Mouse (Mus musculus): ENCODE results near the gene Gm32717. TPM values are rescaled to one million over a fixed set of nuclear protein-coding genes. Genes with fewer than 3 reads are reported as not detected.
"Not testable (repeated sequence)": the region's sequence is repeated elsewhere in the genome, so short reads cannot be mapped to it uniquely, and the experiment has no call there.

The Gm32717 gene
- not detected in 2 replicates for polyA plus RNA-seq (2014; fragmentation: Nextera tagmentation; extraction: Ambion mirVana)

GRCm38 (mm10) chr10:118240680-118241079 lies at the start of gene Gm32717:
Gene Gm32717, minus strand, starts transcription at chr10:118240780.
- H3K36me3 ChIP-seq (ENCODE audit: control insufficient read depth, insufficient read depth, low read length); H3K9me3 ChIP-seq (ENCODE audit: control insufficient read depth, low read length); H3K27ac ChIP-seq (ENCODE audit: low read depth, low read length); H3K27me3 ChIP-seq (ENCODE audit: control insufficient read depth, insufficient read depth, low read length); H3K9ac ChIP-seq (ENCODE audit: low read depth, low read length); H3K4me1 ChIP-seq (ENCODE audit: control insufficient read depth, insufficient read depth, low read length); H3K4me3 ChIP-seq (ENCODE audit: low read length); ATAC-seq (ENCODE audit: low FRiP score, low TSS enrichment); H3K4me2 ChIP-seq (replicated peaks; ENCODE audit: low read depth, low read length): not testable (repeated sequence)
- no CpG with 5 or more reads among the region's 13 CpGs for WGBS

DNA sequence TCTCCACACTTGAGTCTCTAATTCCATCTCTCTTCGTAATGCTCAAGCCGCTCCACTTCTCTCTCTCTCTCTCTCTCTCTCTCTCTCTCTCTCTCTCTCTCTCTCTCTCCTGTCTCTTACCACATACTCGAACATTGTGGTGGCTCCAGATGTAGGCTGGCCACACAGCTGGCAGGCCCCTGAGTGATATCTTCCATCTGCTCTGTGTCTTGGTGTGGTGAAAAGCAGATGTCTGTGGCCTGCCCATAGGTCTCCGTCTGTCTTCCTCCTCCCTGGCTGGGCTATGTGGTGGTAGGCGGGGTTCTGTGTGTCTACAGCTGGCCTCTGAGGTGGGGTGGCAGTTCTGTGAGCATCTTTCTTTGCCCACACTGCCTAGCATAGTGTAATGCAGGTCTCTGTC lies 42.4 kb upstream of the Gm32717 start:
- H3K9me3 ChIP-seq (ENCODE audit: control insufficient read depth, low read length); H3K27ac ChIP-seq (ENCODE audit: low read depth, low read length); ATAC-seq (ENCODE audit: low FRiP score, low TSS enrichment); H3K36me3 ChIP-seq (ENCODE audit: control insufficient read depth, insufficient read depth, low read length); H3K27me3 ChIP-seq (ENCODE audit: control insufficient read depth, insufficient read depth, low read length); H3K4me3 ChIP-seq (ENCODE audit: low read length); H3K4me1 ChIP-seq (ENCODE audit: control insufficient read depth, insufficient read depth, low read length); H3K9ac ChIP-seq (ENCODE audit: low read depth, low read length); H3K4me2 ChIP-seq (replicated peaks; ENCODE audit: low read depth, low read length): not testable (repeated sequence)
- 80% methylated on average over 2 of the region's 5 CpGs for WGBS

- WGBS = 73% methylated on average over 6 of the region's 7 CpGs
- not testable (repeated sequence) for H3K9ac ChIP-seq (ENCODE audit: low read depth, low read length); H3K9me3 ChIP-seq (ENCODE audit: control insufficient read depth, low read length); ATAC-seq (ENCODE audit: low FRiP score, low TSS enrichment); H3K27ac ChIP-seq (ENCODE audit: low read depth, low read length); H3K4me1 ChIP-seq (ENCODE audit: control insufficient read depth, insufficient read depth, low read length); H3K4me2 ChIP-seq (replicated peaks; ENCODE audit: low read depth, low read length); H3K27me3 ChIP-seq (ENCODE audit: control insufficient read depth, insufficient read depth, low read length); H3K36me3 ChIP-seq (ENCODE audit: control insufficient read depth, insufficient read depth, low read length); H3K4me3 ChIP-seq (ENCODE audit: low read length)
Measured at GRCm38 (mm10) chr10:118282565-118282964, 42.0 kb upstream of the Gm32717 start.

DNA sequence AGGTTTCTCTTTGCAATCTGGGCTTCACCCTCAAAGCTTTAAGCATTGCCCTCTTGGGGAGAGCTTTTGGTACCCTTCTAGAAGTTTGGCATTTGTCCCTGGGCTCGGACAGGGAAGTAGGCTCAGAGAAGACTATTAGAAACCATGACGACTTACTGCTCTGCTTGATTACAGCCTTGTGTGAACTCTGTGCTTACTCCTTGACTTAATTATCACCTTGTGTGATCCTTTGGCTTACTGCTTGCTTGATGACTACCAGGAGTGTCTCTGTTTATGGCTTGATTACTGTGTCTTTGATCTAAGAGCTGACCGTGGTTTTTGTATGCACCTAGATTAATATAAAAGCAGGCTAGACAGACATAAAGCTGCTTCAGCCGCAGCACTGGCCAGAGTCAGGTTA lies 37.5 kb upstream of the Gm32717 start:
- not testable (repeated sequence) for H3K27me3 ChIP-seq (ENCODE audit: control insufficient read depth, insufficient read depth, low read length); H3K9me3 ChIP-seq (ENCODE audit: control insufficient read depth, low read length); H3K27ac ChIP-seq (ENCODE audit: low read depth, low read length); H3K36me3 ChIP-seq (ENCODE audit: control insufficient read depth, insufficient read depth, low read length); H3K4me1 ChIP-seq (ENCODE audit: control insufficient read depth, insufficient read depth, low read length); H3K4me2 ChIP-seq (replicated peaks; ENCODE audit: low read depth, low read length); H3K4me3 ChIP-seq (ENCODE audit: low read length); H3K9ac ChIP-seq (ENCODE audit: low read depth, low read length); ATAC-seq (ENCODE audit: low FRiP score, low TSS enrichment)
- WGBS = no CpG with 5 or more reads among the region's 4 CpGs

GRCm38 (mm10) chr10:118271416-118271815 lies 30.8 kb upstream of the Gm32717 start:
- not testable (repeated sequence) for H3K27me3 ChIP-seq (ENCODE audit: control insufficient read depth, insufficient read depth, low read length); ATAC-seq (ENCODE audit: low FRiP score, low TSS enrichment); H3K4me2 ChIP-seq (replicated peaks; ENCODE audit: low read depth, low read length); H3K4me3 ChIP-seq (ENCODE audit: low read length); H3K4me1 ChIP-seq (ENCODE audit: control insufficient read depth, insufficient read depth, low read length); H3K36me3 ChIP-seq (ENCODE audit: control insufficient read depth, insufficient read depth, low read length); H3K27ac ChIP-seq (ENCODE audit: low read depth, low read length); H3K9me3 ChIP-seq (ENCODE audit: control insufficient read depth, low read length); H3K9ac ChIP-seq (ENCODE audit: low read depth, low read length)
- WGBS = 100% methylated on average over 1 of the region's 2 CpGs

DNA sequence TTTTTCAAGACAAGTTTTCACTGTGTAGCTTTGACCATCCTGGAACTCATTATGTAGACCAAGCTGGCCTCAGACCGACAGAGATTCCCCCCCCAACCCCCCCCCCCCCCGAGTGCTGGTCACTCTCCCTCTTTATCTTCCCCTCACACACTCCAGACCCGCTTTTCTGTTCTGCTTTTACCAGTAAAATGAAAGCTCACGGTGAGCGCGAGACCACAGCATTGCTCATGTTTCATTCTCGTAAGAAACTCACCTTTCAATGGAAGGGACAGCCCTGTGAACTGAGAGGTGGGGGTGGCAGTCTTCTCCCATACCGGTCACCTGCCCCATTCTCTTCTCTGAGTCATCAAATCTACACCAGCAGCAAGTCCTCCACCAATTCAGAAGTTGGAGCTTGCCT lies 28.2 kb upstream of the Gm32717 start:
- not testable (repeated sequence) for H3K9me3 ChIP-seq (ENCODE audit: control insufficient read depth, low read length); H3K36me3 ChIP-seq (ENCODE audit: control insufficient read depth, insufficient read depth, low read length); H3K9ac ChIP-seq (ENCODE audit: low read depth, low read length); H3K4me3 ChIP-seq (ENCODE audit: low read length); H3K27ac ChIP-seq (ENCODE audit: low read depth, low read length); H3K4me1 ChIP-seq (ENCODE audit: control insufficient read depth, insufficient read depth, low read length); ATAC-seq (ENCODE audit: low FRiP score, low TSS enrichment); H3K4me2 ChIP-seq (replicated peaks; ENCODE audit: low read depth, low read length); H3K27me3 ChIP-seq (ENCODE audit: control insufficient read depth, insufficient read depth, low read length)
- WGBS = 67% methylated on average over 1 of the region's 8 CpGs

- not testable (repeated sequence) for H3K36me3 ChIP-seq (ENCODE audit: control insufficient read depth, insufficient read depth, low read length); H3K4me1 ChIP-seq (ENCODE audit: control insufficient read depth, insufficient read depth, low read length); H3K27me3 ChIP-seq (ENCODE audit: control insufficient read depth, insufficient read depth, low read length); H3K4me3 ChIP-seq (ENCODE audit: low read length); H3K9me3 ChIP-seq (ENCODE audit: control insufficient read depth, low read length); H3K9ac ChIP-seq (ENCODE audit: low read depth, low read length); H3K27ac ChIP-seq (ENCODE audit: low read depth, low read length); ATAC-seq (ENCODE audit: low FRiP score, low TSS enrichment); H3K4me2 ChIP-seq (replicated peaks; ENCODE audit: low read depth, low read length)
- WGBS = no CpG with 5 or more reads among the region's 13 CpGs
Measured at GRCm38 (mm10) chr10:118258388-118258787, 17.8 kb upstream of the Gm32717 start, which contains the start of gene Gm32802. Gene Gm32802, plus strand, starts transcription at chr10:118258688.

GRCm38 (mm10) chr10:118250852-118251295 lies 10.3 kb upstream of the Gm32717 start:
- peak; percentile 87 for ATAC-seq (ENCODE audit: low FRiP score, low TSS enrichment)
- Histone ChIP-seq H3K36me3 (ENCODE audit: control insufficient read depth, insufficient read depth, low read length) (no peaks in the 10 kb centered on the region), H3K27me3 (ENCODE audit: control insufficient read depth, insufficient read depth, low read length) (no peaks in the 10 kb centered on the region), H3K4me3 (ENCODE audit: low read length) (no peak overlapping the region), H3K4me1 (ENCODE audit: control insufficient read depth, insufficient read depth, low read length) (no peaks in the 10 kb centered on the region), H3K9ac (ENCODE audit: low read depth, low read length) (no peak overlapping the region), H3K27ac (ENCODE audit: low read depth, low read length) (no peak overlapping the region), H3K9me3 (ENCODE audit: control insufficient read depth, low read length) (no peaks in the 10 kb centered on the region), H3K4me2 (replicated peaks; ENCODE audit: low read depth, low read length) (no peak overlapping the region; the same call in 1 of the 2 replicates)
- 24% methylated on average over 10 of the region's 10 CpGs for WGBS

DNA sequence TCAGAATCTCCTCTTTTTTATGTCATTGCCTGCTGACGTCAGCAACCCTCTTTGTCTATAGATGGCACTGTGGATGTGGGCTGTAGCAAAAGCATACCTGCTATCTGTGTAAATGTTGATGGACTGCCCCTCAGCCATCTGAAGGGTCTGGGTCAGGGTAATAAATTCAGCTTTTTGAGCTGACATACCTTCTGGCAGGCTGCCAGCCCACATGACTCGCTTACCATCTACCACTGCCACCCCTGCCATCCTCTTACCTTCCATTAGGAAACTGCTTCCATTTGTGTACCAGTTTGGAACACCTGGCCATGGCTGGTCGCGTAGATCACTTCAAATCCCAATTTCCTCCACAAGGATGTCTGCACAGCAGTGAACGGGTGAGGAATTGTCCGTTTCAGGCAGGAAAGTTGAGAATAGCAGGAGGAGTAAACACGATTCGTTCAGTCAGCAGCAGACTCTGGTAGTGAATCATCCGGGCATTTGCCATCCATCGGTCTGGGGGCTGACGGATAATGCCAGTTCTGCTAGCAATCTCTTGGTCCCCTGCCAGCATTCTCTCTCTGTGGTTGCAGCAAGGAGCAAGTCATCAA lies 8.5 kb upstream of the Gm32717 start:
- H3K4me1 ChIP-seq (ENCODE audit: control insufficient read depth, insufficient read depth, low read length) = not testable (repeated sequence)
- WGBS = 65% methylated on average over 11 of the region's 11 CpGs

More for the DNA sequence above, 8.5 kb upstream of the Gm32717 start:
- ATAC-seq (ENCODE audit: low FRiP score, low TSS enrichment); H3K27ac ChIP-seq (ENCODE audit: low read depth, low read length); H3K36me3 ChIP-seq (ENCODE audit: control insufficient read depth, insufficient read depth, low read length); H3K27me3 ChIP-seq (ENCODE audit: control insufficient read depth, insufficient read depth, low read length); H3K9ac ChIP-seq (ENCODE audit: low read depth, low read length); H3K4me2 ChIP-seq (replicated peaks; ENCODE audit: low read depth, low read length); H3K4me3 ChIP-seq (ENCODE audit: low read length); H3K9me3 ChIP-seq (ENCODE audit: control insufficient read depth, low read length): not testable (repeated sequence)
